Mouse (Mus musculus) neural tube, embryonic 11.5 days (tissue): ENCODE data around the gene Pde10a. TPM values are rescaled to one million over a fixed set of nuclear protein-coding genes. Genes with fewer than 3 reads are reported as not detected.

ENCODE experiments used
- ATAC-seq: fragments of 200-750 bp; cut with Nextera tagmentation; 2 replicates; pipeline ENCODE4 v1.8.0; 2017; ENCODE audit warnings: moderate number of reproducible peaks, mild to moderate bottlenecking, moderate TSS enrichment, moderate library complexity; ENCODE audit not compliant: insufficient read depth, low FRiP score, low TSS enrichment
- DNase-seq: peaks from one replicate; pipeline ENCODE4 v3.0.0-alpha.2; 2015; ENCODE audit warnings: low spot score
- H3K27ac ChIP-seq: fragments of 300-500 bp; sonication (generic); 2 replicates; pipeline ENCODE4 v1.5.1; 2014; ENCODE audit warnings: low read depth, mild to moderate bottlenecking, low read length
- H3K27me3 ChIP-seq: fragments of 300-500 bp; sonication (generic); 2 replicates; pipeline ENCODE4 v1.6.1; 2014; ENCODE audit warnings: mild to moderate bottlenecking, low read length, mixed read lengths; ENCODE audit not compliant: control insufficient read depth, insufficient read depth
- H3K36me3 ChIP-seq: fragments of 300-500 bp; sonication (generic); 2 replicates; pipeline ENCODE4 v1.6.1; 2014; ENCODE audit warnings: mild to moderate bottlenecking, low read length, moderate library complexity, mixed read lengths; ENCODE audit not compliant: control insufficient read depth, insufficient read depth
- H3K4me1 ChIP-seq: fragments of 300-500 bp; sonication (generic); 2 replicates; pipeline ENCODE4 v1.6.1; 2014; ENCODE audit warnings: low read length, mixed read lengths; ENCODE audit not compliant: control insufficient read depth, insufficient read depth
- H3K4me2 ChIP-seq: fragments of 300-500 bp; sonication (generic); 2 replicates; pipeline ENCODE4 v1.6.1; 2014; ENCODE audit warnings: low read depth, mild to moderate bottlenecking, moderate library complexity
- H3K4me3 ChIP-seq: fragments of 300-500 bp; sonication (generic); 2 replicates; pipeline ENCODE4 v1.5.1; 2014; ENCODE audit warnings: low read depth, low read length
- H3K9ac ChIP-seq: fragments of 300-500 bp; sonication (generic); 2 replicates; pipeline ENCODE4 v1.6.1; 2014; ENCODE audit warnings: mild to moderate bottlenecking, low read length
- H3K9me3 ChIP-seq: fragments of 300-500 bp; sonication (generic); 2 replicates; pipeline ENCODE4 v1.6.1; 2016; ENCODE audit warnings: low read length; ENCODE audit not compliant: control insufficient read depth
- whole genome bisulfite sequencing: fragments of 180-500 bp; shearing (Covaris S2); extraction: QIAGEN DNeasy Blood & Tissue Kit; methylation state at CpG from one replicate; pipeline ENCODE4 v1.1.7; 2014; 5-methylcytosine and 5-hydroxymethylcytosine counted together
- polyA plus RNA-seq: library from polyadenylated mRNA; unstranded; fragments of >200 nt; fragmentation: Nextera tagmentation; extraction: Ambion mirVana; gene quantifications from 2 replicates; pipeline ENCODE4 v1.2.1, GENCODE M21; 2014

Pde10a gene
- polyA plus RNA-seq, 1 experiment from 2014 or later, result 5.9 TPM

DNA sequence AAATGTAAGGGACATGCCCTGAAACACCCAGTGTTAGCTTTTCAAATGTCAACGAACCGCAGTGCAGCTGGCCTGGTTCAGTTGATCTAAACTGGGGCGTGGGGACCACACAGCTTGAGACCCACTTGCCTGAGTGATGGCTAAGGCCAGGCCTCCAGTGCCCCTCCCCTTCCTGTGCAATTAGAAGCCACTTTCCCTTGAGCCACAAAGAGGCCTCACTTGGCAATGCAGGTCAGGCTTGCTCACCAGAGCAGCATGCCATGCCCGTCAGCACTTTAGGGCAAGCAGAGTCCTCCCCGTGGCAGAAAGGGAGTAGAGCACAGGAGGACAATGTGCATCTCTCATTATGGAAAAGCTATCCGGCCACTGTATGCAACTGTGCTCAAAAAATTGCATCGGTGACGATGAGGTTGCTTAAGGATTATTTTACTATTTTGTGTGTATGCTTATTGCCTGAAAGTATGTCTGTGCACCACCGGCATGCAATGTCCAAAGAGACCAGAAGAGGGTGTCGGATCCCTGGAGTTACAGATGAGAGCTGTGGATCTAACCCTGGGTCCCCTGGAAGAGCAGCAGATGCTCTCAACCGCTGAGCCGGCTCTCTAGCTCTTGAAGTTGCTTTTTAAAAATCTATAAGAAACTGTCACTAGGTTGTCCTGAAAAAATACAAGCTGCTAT, 114.7 kb downstream of the Pde10a start:
- Histone ChIP-seq H3K36me3 (no peaks in the 10 kb centered on the region), H3K27ac (no peak overlapping the region), H3K4me1 (no peaks in the 10 kb centered on the region), H3K4me3 (no peak overlapping the region), H3K27me3 (no peaks in the 10 kb centered on the region), H3K9ac (no peak overlapping the region), H3K4me2 (no peak overlapping the region), H3K9me3 (no peaks in the 10 kb centered on the region)
- ATAC-seq, result no peak
- 80% methylated on average over 12 of the region's 12 CpGs for WGBS
- no peak for DNase-seq

DNA sequence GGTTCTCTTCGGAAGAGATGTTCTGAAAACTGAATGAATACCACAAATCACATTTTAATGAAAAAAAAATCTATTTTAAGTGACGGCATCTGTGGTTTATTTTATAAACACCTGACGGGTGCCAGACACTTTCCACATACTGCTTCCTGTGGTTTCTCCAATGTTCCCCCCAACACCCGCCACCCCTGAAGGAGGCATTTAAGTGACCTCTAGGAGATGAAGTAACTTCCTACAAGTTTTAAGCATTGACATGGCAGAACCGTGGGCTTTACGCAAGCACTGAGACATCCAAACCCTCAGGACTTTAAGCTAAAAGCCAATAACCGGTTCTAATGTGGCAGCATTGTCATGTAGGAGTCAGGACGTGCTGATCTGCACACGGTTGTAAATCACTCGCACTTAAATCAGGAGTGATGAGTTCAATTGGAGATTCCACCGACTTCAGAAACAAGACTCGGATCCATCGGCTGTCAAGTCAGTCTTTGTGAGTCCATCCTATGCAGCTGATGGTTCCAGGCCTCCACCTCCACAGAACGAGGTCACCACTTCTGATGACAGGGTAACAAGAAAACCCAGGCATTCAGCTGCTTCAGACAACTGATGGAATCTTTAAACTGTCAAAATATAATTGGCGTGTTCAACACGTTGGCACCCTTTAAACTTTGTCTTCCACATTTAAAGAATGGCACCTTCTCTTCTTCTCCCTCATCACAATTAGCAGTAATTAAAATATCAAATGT, 115.7 kb downstream of the Pde10a start:
- H3K27ac ChIP-seq, result no peak overlapping the region
- DNase-seq, result no peak
- 79% methylated on average over 16 of the region's 16 CpGs for WGBS
- no peaks in the 10 kb centered on the region for H3K9me3 ChIP-seq
- no peak overlapping the region for H3K4me3 ChIP-seq
- H3K4me1 ChIP-seq, result no peaks in the 10 kb centered on the region
- H3K27me3 ChIP-seq, result no peaks in the 10 kb centered on the region
- no peak for ATAC-seq
- H3K4me2 ChIP-seq, result no peak overlapping the region
- H3K36me3 ChIP-seq, result no peaks in the 10 kb centered on the region
- H3K9ac ChIP-seq, result no peak overlapping the region

DNA sequence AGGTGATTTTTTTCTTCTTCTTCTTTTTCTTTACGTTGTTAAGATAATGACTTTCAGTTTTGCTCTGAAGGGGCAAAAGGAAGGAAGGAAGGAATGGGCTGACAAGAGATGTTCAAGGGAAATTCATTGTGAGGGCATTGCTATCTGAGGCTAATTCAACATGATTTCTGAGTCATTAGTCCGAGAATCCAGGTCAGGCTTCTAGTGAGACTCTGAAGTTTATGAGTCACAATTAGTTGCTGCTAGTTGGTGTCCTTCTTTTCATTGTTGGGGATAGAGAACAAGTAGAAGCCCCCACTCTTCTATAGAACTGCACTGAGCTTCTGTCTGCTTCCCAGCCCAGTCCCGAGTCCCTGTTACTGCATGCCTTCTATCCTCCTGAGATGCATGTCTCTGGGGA, 116.3 kb downstream of the Pde10a start:
- H3K4me2 ChIP-seq, result no peak overlapping the region
- ATAC-seq (no peak), DNase-seq (no peak)
- H3K36me3 ChIP-seq, result no peaks in the 10 kb centered on the region
- no peak overlapping the region for H3K4me3 ChIP-seq
- WGBS, result 67% methylated on average over 3 of the region's 3 CpGs
- H3K27me3 ChIP-seq, result no peaks in the 10 kb centered on the region
- H3K27ac ChIP-seq, result no peak overlapping the region
- no peak overlapping the region for H3K9ac ChIP-seq
- H3K4me1 ChIP-seq, result no peaks in the 10 kb centered on the region
- no peaks in the 10 kb centered on the region for H3K9me3 ChIP-seq

DNA sequence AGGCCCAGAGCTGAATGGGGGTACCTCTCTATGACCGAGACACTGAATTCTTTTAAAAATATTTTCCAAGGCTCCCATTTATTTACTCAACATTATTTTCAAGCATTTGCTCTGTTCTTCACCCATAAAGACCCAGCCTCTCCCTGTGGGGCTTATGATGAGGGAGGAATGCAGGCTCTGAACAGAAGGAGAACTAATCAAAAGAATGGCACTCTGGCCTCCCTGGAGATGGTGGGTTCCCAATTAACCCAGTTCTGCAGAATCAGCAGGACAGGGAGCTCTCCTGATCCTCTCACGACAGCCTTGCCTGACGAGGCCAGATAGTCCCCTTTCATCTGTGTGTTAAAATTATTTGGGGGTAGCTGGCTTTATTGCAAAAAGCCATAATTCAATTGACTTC, 117.2 kb downstream of the Pde10a start:
- 66% methylated on average over 3 of the region's 3 CpGs for WGBS
- H3K27ac ChIP-seq, result no peak overlapping the region
- H3K9ac ChIP-seq, result no peak overlapping the region
- H3K36me3 ChIP-seq, result no peaks in the 10 kb centered on the region
- ATAC-seq (no peak), DNase-seq (no peak)
- H3K27me3 ChIP-seq, result no peaks in the 10 kb centered on the region
- no peak overlapping the region for H3K4me3 ChIP-seq
- H3K4me2 ChIP-seq, result no peak overlapping the region
- no peaks in the 10 kb centered on the region for H3K4me1 ChIP-seq
- no peaks in the 10 kb centered on the region for H3K9me3 ChIP-seq

DNA sequence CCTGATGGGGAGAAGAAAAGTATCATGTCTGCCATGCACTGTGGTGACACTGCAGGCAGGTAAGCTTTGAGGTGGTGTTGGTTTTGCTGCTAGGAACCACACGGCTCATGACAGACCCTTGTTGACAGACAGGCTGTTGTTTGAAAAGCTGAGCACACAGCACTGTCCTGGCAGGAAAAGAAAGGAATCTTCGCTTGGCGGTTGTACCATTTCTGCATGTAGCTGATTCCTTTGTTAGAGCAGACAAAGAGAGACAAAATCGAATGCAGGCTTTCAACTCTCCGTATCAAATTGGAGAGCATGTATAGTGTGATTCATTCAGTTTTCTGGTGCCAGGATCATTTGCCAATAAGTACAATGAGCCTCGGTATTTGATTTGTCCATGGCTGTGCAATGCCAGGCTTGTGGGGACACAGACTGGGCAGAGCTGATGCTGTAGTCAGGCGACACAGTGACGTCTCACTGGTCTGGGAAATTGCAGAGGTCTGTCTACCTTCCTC, 122.2 kb downstream of the Pde10a start:
- 52% methylated on average over 8 of the region's 8 CpGs for WGBS
- no peak overlapping the region for H3K4me3 ChIP-seq
- H3K36me3 ChIP-seq, result no peaks in the 10 kb centered on the region
- H3K4me1 ChIP-seq, result no peaks in the 10 kb centered on the region
- H3K4me2 ChIP-seq, result no peak overlapping the region
- no peak overlapping the region; the same call in 1 of the 2 replicates for H3K9ac ChIP-seq
- no peak overlapping the region for H3K27ac ChIP-seq
- no peaks in the 10 kb centered on the region for H3K9me3 ChIP-seq
- ATAC-seq, result no peak
- no peak for DNase-seq
- no peaks in the 10 kb centered on the region for H3K27me3 ChIP-seq

DNA sequence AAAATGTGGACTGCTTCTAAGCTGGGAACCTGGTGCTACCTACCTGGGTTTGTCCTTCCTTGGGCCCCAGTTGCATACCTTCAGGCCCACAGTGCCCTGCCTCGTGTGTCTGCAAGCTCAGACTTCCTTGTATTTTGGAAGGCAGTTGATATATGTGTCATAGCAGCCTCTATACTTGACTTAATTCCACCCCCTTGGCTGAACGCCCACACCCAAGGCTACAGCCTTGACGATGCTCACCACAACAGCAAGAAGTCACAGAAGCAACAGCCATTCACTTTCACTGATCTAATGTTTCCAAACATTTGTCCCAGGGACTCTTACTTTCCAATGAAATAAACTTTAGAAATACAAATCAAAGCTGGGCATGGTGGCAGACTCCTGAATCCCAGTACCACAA, 123.1 kb downstream of the Pde10a start:
- Histone ChIP-seq H3K36me3 (no peaks in the 10 kb centered on the region), H3K4me2 (no peak overlapping the region), H3K9ac (no peak overlapping the region), H3K27ac (no peak overlapping the region), H3K9me3 (no peaks in the 10 kb centered on the region), H3K4me1 (no peaks in the 10 kb centered on the region), H3K4me3 (no peak overlapping the region), H3K27me3 (no peaks in the 10 kb centered on the region)
- DNase-seq (no peak), ATAC-seq (no peak)
- WGBS, result 81% methylated on average over 3 of the region's 3 CpGs

DNA sequence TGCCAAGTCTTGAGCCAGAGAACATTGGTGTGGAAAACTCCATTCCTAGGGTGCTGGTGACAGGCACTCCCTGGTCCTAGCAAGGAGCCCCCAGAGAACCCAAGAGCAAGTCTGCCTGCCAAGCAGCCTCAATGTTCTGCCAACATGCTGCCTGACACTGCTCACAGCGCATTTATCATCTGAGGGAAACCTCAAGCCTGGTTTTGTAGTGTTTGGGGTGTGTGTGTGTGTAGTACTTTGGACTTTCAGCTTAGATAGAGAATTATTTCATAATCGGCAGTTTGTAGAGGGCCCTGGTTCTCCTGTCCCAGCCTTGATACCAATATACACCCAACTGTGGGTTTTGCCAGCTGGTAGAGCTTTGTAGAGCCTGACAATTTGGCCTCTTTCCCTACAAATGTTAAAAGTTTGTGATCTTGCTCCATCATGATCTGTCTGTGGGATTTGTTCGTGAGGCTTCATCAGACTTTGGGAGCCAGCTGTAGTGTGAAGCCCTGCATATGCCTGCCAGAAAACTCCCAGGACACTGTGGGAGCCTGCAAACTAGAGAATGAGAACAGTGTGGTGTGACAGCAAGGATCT, 127.6 kb downstream of the Pde10a start:
- no peak overlapping the region for H3K27ac ChIP-seq
- no peak overlapping the region for H3K4me3 ChIP-seq
- no peaks in the 10 kb centered on the region for H3K4me1 ChIP-seq
- H3K9me3 ChIP-seq, result no peaks in the 10 kb centered on the region
- H3K27me3 ChIP-seq, result no peaks in the 10 kb centered on the region
- ATAC-seq (no peak), DNase-seq (no peak)
- H3K9ac ChIP-seq, result no peak overlapping the region
- H3K4me2 ChIP-seq, result no peak overlapping the region
- H3K36me3 ChIP-seq, result no peaks in the 10 kb centered on the region
- 88% methylated on average over 3 of the region's 3 CpGs for WGBS

DNA sequence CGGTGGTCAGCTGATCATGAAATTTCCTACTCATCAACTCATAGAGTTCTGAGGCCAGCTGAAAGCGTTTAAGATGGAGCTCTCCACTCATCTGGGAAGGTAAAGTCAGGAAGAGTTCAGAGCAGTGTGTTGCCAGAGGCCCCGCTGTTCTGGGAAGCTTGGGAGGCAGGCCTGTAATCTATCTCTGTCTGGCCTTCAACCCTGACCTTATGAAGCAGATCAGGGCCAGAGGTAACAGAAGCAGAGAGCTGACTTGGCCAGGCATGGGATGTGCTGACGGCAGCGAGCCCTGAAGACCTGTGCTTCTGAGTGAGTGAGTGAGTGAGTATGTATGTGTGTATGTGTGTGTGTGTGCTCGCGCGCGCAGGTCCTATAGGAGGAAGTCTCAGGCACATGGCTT, 132.5 kb downstream of the Pde10a start:
- ATAC-seq, result no peak
- WGBS, result 60% methylated on average over 9 of the region's 9 CpGs

More for the DNA sequence above, 132.5 kb downstream of the Pde10a start:
- H3K27ac ChIP-seq, result no peak overlapping the region
- no peaks in the 10 kb centered on the region for H3K4me1 ChIP-seq
- no peaks in the 10 kb centered on the region for H3K36me3 ChIP-seq
- H3K4me2 ChIP-seq, result no peak overlapping the region
- peak; percentile 54 for DNase-seq
- no peak overlapping the region for H3K9ac ChIP-seq
- no peaks in the 10 kb centered on the region for H3K27me3 ChIP-seq
- H3K4me3 ChIP-seq, result no peak overlapping the region
- no peaks in the 10 kb centered on the region for H3K9me3 ChIP-seq
